Mouse (Mus musculus): ENCODE results near the gene C87436. TPM values are rescaled to one million over a fixed set of nuclear protein-coding genes. Genes with fewer than 3 reads are reported as not detected.
"Not testable (repeated sequence)": the region's sequence is repeated elsewhere in the genome, so short reads cannot be mapped to it uniquely, and the experiment has no call there.

C87436 gene
- total RNA-seq, 1 experiment from 2014 or later = 46.2 TPM

DNA sequence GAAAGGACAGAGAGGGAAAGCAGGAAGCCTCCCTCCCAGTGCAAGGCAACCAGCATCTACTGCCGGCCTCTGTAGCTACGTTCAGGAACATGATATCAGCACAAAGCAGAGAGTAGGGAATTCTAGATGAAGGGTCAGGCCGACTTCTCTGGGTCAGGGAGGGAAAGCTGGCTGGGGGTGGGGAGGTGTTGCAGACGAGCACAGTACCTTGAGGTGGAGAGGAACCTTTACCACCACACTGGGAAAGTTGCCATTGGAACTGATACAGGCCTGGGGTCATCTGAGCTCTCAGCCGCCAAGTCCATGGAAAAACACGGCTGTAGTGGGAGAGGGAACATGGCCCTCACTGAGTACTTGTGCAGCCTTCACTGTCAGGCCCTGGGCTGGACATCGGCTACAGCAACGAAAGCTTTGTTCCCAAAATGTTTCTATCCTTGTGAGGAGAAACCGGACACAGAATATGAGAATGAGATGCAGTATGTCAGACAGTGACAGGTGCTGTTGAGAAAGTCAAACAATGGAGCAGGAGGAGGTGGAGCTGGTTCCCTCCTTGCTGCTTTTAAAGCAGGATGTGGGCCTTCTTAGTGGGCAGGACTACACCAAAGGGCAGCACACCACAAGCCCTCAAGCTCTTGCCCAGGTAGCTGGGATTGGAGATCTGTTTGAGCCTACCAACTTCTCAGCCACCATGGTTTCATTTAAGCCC lies 37.4 kb downstream of the C87436 start:
- ATAC-seq (ENCODE audit: extremely low read depth, insufficient number of reproducible peaks, low FRiP score, poor library complexity, severe bottlenecking) = no peak

DNA sequence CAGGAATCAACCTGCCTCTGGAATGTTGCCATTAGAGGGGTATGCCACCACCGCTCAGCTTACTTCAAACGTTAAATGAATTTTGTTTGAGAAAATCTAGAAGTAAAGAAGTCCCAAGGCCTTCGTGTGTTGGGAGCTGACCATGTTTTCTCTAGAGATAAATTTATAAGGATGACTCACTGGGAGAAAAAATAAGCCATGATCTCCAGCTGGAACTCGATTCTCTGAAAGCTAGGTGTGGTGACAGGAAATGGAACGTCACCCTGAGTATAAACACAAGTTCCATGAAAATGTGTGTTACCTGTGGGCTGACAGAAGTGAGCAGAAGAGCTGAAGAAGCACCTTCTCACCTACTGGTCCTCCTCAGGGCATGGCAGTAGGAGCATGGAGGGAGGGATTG lies 38.8 kb downstream of the C87436 start:
- ATAC-seq (ENCODE audit: extremely low read depth, insufficient number of reproducible peaks, low FRiP score, poor library complexity, severe bottlenecking) = no peak

DNA sequence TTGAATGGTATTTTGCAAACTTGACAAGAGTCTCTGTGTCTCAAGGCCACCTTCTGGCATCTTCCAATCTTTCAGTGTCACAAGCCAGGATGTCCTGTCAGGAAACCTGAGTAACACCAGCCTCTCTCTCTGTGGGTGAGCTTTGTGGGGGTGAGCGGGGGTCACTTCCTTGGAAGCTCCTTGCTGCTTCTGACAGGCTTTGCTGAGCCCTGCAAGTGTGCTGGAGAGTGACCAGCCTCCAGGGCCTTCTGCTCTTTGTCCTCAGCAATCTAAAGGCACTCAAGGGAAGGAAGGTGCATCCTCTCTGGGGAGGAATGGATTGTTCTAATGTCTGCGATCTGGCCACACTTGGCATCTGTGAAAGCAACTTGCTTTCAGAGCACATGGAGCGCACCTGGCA lies 41.1 kb downstream of the C87436 start:
- ATAC-seq (ENCODE audit: extremely low read depth, insufficient number of reproducible peaks, low FRiP score, poor library complexity, severe bottlenecking) = no peak

DNA sequence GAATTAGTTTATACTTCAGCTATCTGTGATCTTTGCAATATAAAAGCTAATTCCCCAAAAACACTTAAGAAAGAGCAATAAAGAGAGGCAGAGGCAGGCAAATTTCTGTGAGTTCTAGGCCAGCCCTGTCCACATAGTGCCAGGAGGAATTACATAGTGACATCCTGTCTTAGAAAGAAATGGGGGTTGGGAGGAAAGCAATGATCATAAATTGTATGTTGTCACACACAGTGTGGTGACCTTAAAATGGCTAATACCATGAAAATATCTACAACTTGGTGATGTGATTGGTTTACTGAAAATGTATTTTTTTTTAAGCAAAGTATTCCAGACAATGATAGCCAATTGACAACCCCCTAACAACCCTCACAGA lies 41.6 kb downstream of the C87436 start:
- ATAC-seq (ENCODE audit: extremely low read depth, insufficient number of reproducible peaks, low FRiP score, poor library complexity, severe bottlenecking) = no peak

DNA sequence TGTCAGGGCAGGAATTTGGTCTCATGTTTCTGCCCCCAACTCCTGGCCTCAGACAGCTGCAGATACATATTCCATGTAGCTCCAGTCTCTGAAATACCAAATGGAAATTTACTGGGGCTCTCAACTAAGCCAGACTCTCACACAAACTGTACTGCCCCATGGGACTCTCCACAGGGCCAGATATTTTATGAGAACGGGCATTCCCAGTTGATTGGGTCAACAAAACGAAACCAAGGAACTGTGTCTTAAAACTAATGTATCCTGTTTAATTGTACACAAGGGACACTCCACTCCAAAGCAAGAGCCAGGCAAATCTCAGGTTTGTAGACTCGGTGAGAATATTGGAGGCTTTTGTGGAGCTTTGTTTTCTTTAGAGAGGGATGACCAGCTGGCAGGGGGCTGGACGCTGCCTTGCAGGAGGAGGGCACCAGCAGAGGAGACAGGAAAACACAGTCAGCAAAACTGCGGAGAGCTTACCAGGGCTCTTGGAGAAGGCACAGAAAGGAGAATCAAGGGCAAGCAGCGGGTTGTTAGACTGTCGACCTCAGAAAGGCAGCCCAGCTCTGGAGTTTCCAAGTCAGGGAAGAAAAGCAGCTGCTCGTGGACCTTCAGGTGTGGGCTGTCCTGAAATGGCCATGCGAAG lies 42.1 kb downstream of the C87436 start:
- no peak for ATAC-seq (ENCODE audit: extremely low read depth, insufficient number of reproducible peaks, low FRiP score, poor library complexity, severe bottlenecking)

DNA sequence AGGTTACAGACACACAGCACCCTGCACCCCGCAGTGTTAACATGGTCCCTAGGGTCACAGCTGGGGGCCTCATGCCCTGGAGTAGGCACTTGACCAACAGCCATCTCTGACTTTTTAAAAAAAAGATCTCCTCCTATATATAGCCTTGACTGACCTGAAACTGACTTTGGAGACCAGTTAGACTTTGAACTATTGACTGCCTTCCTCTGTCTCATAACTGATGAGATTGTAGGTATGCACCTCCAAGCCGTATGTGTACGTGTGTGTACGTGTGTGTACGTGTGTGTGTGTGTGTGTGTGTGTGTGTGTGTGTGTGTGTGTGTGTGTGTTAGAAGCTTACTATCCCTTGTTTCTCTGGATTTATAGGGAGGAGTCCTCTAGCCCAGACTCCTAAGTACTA lies 43.7 kb downstream of the C87436 start:
- ATAC-seq (ENCODE audit: extremely low read depth, insufficient number of reproducible peaks, low FRiP score, poor library complexity, severe bottlenecking) = no peak

DNA sequence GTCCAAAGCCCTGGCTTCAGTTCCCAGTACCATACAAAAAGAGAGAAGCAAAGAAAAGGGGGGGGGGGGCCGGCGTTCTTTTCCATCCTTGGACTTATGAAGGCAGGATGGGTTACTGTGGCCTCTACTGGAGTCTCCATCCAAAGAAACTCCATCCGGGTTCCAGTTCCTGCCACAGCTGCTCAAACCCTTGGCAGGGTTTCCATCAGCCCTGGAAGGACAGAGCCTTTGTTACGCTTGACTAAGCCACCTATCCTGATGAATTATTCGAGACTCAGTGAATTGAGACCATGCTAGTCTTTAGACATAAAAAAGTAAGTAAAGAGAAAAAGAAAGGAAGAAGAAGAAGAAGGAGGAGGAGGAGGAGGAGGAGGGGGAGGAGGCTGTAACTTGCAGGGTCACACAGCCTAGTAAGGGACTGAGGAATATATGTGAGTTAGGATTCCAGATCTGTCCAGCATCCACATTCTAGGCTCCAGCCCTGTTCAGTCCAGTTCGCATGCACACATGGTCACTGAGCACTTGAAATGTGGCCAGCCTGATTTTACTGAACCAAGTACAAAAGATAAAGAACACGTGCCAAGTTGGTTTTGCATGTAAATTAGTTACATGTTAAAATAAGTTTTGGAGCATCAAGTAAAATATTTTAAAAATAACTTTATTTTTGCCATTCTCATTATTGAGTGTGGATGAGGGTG lies 47.9 kb downstream of the C87436 start:
- no peak for ATAC-seq (ENCODE audit: extremely low read depth, insufficient number of reproducible peaks, low FRiP score, poor library complexity, severe bottlenecking)

DNA sequence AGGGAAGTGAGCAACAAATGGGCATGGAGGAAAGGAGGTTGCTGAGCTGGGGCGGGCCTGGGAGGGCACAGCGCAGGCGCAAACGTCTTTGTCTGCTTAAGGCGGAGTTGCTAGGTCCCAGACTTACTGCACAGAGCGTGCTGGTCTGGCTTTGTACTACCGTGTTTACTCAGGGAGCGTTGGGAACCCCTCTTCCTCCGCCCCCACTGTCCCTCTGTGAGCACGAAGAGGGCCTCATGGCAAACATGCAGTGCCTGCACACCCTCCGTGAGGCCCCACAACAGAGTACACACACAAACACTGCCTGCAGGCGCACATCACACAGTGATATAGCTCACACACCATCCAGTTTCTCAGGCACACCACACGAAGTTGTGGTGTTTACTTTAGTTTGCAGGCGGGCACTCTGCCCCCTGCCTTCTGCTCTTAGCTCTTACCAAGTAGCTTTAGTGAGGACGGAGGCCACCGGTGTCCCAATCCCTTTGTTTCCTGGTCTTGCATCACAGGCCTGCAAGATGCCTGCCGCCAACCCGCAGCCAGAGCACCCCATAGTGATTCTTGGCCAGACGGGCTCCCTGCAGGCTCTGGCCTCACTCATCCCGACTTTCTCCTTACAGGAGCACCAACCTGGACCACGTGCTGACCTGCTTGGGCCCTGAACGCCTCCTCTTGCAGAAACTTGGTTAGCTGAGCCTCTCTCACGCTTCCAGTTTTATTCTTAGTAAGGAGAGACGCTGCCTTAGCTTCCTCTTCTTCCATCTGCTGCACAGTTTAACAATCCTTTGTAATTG lies 49.4 kb downstream of the C87436 start:
- peak; percentile 85 for ATAC-seq (ENCODE audit: extremely low read depth, insufficient number of reproducible peaks, low FRiP score, poor library complexity, severe bottlenecking)

DNA sequence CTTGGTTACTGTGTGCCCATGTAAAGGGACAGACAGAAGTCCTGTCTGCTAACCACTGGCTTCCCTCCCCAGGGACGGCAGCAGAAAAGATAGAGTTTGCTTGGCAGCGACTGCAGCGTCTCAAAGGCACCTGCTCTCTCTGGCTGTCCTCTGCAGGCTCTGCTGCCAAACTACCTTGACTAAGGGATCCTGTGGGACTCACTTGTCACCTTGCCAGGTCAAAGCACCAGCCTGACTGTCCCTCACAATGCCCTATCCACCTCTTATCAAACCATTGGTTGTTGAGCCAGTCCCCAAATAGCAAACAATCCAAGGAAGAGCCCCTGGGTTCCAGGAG lies 49.9 kb downstream of the C87436 start:
- no peak for ATAC-seq (ENCODE audit: extremely low read depth, insufficient number of reproducible peaks, low FRiP score, poor library complexity, severe bottlenecking)

DNA sequence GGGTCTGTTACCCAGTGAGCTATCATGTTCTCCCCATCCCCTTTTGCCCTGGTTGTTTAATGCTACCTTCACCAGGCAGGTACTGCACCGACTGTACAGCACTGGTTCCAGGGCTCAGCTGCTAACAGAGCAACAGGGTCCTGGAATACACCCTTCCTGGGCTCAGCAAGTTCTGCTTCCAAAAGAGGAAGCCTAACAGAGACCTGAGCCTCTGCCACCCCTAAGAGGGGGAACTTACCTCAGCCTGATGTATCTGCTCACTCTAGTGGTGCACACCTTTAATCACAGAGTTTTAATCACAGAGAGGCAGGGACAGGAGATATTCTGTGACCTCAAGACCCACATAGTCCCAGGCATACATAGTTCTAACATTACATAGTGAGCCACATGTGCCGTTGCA lies 51.8 kb downstream of the C87436 start:
- peak; percentile 30; the same call in 1 of the 2 replicates for ATAC-seq (ENCODE audit: extremely low read depth, insufficient number of reproducible peaks, low FRiP score, poor library complexity, severe bottlenecking)

DNA sequence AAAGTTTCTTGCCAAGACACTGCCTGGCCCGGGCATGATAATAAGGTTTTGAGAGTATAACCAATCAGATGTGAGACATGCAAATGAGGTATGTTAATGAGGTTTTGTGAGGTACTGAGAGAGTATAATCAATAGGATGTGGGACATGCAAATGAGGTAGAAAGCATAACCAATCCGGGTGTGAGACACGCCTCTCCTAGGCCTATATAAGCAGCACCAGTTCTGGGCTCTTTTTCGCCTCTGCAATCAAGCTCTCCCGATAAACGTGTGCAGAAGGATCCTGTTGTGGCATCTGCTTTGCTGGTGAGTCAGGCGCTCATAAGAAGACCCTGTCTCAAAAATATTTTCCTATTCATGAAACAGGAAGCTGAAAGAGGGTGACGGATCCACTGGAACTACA lies 52.2 kb downstream of the C87436 start:
- ATAC-seq (ENCODE audit: extremely low read depth, insufficient number of reproducible peaks, low FRiP score, poor library complexity, severe bottlenecking) = not testable (repeated sequence)

DNA sequence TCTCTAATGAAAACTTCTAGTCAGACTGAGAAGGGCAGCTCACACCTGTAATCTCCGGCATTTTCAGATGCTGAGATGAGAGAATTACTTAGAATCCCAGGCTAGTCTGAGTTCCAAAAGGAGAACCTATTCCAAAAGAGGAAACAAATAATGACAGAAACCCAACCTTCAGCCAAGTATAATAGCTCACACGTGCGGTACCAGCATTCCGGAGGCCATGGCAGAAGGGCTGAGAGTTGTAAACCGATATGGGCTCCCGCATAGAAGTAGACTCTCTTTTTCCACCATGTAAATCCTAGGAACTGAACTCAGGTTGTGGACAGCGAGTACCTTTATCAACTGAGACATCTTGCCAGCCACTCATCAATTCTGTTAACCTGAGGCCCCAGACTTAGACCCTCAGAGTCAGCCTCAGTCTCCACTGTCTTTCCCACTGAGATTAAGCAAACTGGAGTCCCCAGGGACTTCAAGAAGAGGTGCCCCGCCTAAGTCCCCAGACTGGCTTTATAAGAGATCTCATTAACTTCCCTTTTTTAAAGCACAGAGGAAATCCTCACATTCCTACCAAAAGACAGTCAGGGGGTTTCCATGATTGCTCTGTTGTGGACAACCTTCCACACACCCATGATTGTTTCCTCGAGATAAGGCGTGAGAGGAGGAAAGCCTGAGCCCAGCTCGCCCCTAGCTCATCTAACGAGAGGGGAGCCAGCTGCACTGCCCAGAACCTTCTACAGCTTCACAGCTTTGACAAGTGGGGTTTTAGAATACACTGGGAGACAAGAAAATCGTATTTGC lies 55.5 kb downstream of the C87436 start:
- ATAC-seq (ENCODE audit: extremely low read depth, insufficient number of reproducible peaks, low FRiP score, poor library complexity, severe bottlenecking) = peak; percentile 40

DNA sequence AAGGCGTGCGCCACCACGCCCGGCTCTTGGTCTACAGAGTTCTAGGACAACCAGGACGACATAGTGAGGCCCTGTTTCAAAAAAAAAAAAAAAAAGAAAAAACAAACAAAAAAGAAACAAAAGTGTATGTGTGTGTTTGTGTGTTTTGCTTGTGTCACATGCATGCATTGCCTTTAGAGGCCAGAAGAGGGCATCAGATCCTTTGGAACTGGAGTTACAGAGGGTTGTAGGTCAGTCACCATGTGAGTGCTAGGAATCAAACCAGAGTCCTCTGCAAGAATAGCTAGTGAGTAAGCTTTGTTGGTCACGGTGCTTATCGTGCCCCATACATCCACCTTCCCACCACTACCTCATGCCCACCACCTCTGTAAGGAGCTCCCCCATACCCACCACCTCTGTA lies 56.6 kb downstream of the C87436 start:
- ATAC-seq (ENCODE audit: extremely low read depth, insufficient number of reproducible peaks, low FRiP score, poor library complexity, severe bottlenecking) = no peak

DNA sequence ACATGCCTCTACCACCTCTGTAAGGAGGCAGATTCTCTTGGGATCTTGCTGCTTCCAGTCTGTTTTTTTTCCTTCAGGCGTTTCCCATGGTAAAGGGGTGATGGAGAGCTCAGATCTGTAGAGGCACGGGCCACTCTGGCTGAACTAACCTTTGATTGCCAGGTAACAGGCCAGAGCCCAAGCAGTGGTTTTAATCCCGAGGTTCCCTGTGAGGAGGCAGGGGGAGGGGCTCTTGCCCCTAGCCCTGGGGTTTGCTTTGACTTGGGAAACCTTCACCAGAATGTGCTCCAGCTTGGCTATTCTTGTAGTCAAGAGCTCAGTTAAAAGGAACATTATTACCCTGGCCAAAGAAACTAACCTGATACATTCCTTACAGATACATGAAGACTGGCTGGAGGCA lies 57.5 kb downstream of the C87436 start:
- no peak for ATAC-seq (ENCODE audit: extremely low read depth, insufficient number of reproducible peaks, low FRiP score, poor library complexity, severe bottlenecking)

DNA sequence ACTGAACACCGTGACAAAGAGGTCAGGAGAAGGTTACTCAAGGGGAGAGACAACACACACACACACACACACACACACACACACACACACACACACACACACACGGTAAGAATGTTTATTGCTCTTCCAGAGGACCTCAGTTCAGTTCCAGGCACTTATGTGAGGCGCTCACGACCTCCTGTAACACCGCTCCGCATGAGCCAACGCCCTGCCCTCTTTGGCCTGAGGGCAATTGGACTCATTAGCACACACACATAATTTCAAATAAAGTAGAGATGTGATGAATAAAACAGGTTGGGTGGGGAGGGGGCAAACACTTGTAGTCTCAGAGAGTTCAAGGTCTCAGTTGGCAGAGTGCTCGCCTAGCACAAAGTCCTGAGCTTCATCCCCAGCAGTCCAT lies 58.0 kb downstream of the C87436 start:
- ATAC-seq (ENCODE audit: extremely low read depth, insufficient number of reproducible peaks, low FRiP score, poor library complexity, severe bottlenecking) = no peak

DNA sequence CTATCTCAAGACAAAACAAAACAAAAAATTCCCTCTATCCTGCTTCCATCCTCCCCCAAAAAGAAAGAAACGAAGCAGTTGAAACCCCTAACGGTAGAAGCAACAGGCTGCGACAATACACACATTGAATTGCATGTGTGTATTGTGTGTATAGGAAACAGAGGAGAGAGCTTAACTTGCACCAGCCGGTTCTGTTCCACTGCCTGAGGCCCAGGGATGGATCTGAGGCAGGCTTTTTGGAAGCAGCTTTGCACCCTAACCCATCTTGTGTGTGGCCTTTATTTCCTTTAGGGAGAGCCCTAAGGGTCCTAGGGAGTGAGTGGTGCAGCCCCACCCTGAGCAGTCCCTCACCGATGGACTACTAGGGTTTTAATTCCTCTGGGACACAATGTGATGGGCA lies 58.4 kb downstream of the C87436 start:
- no peak for ATAC-seq (ENCODE audit: extremely low read depth, insufficient number of reproducible peaks, low FRiP score, poor library complexity, severe bottlenecking)

DNA sequence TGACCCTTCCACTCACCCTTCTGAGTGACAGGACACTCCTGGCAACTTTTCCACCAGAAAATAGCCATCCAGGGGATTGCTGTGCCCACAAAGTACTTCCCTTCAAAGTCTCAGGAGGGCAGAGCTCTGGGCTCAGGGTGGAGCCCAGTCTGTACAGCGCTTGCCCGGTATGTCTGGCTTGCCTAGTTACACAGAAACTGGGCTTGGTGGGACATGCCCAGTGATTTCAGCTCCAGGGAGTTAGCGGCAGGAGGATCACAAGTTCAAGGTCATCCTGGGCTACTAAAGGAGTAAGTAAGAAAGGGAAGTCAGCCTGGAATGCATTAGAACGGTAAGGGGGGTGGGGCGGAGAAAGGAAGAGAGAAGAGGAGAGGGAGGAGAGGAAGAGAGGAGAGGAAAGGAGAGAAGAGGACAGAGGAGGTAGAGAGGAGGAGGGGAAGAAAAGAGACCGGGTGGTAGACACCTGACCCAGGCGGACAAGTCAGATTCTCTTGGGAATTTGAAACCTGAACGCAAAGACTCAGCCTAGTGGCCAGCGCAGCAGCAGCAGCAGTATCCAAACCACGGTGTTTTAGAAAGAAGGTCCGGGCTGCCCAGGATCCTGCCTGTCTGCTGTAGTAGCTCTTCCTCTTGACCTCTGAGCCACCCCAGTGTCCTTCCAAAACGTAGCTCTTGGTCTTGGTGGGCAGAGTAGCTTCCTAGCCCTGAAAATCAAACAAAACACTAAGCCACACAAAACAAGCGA lies 59.1 kb downstream of the C87436 start:
- peak; percentile 14; the same call in 1 of the 2 replicates for ATAC-seq (ENCODE audit: extremely low read depth, insufficient number of reproducible peaks, low FRiP score, poor library complexity, severe bottlenecking)
